Mouse (Mus musculus) CH12.LX (cell line): ENCODE measurements around the gene Tmem132c. TPM values are rescaled to one million over a fixed set of nuclear protein-coding genes. Genes with fewer than 3 reads are reported as not detected.

Experiments used
- DNase-seq: peaks from one replicate; pipeline ENCODE4 v3.0.0-alpha.2; 2013; ENCODE audit errors: extremely low read depth
- H3K27ac ChIP-seq: 2 replicates; pipeline ENCODE4 v1.5.1; 2012; ENCODE audit warnings: low read depth, mild to moderate bottlenecking, control low read depth, moderate library complexity; ENCODE audit not compliant: insufficient read depth
- H3K27me3 ChIP-seq: replicated peaks from 2 replicates; pipeline ENCODE3; 2012; ENCODE audit warnings: inconsistent platforms
- H3K36me3 ChIP-seq, 2 experiments: replicated peaks in 1 of 2; 2 replicates each; pipeline versions ENCODE3 to v1.6.1; 2012; ENCODE audit warnings: inconsistent platforms in 1 of 2, low read length in 1 of 2, mild to moderate bottlenecking in 1 of 2, mixed read lengths in 1 of 2, moderate library complexity in 1 of 2; ENCODE audit not compliant: control insufficient read depth in 1 of 2, insufficient read depth in 1 of 2
- H3K4me1 ChIP-seq, 2 experiments: 2 replicates each; pipeline ENCODE4 v1.6.1; 2012; ENCODE audit warnings: inconsistent platforms in 1 of 2, moderate library complexity in 1 of 2; ENCODE audit not compliant: insufficient read depth in 2 of 2, control insufficient read depth in 1 of 2
- H3K4me2 ChIP-seq: 2 replicates; pipeline ENCODE4 v1.6.1; 2012; ENCODE audit warnings: low read depth, mild to moderate bottlenecking, control low read depth; ENCODE audit not compliant: poor library complexity, insufficient read depth, severe bottlenecking
- H3K4me3 ChIP-seq, 3 experiments: fragments of 150-350 bp in 1 of 3; sonication (generic) in 1 of 3; replicated peaks in 1 of 3; 2 replicates each; pipeline versions ENCODE3 to v1.5.1; 2011 to 2012; ENCODE audit warnings: low read depth in 2 of 3, low read length in 2 of 3, mild to moderate bottlenecking in 2 of 3, moderate library complexity in 2 of 3, control low read depth in 1 of 3, improper control_type of control experiment in 1 of 3, inconsistent platforms in 1 of 3, mixed read lengths in 1 of 3; ENCODE audit not compliant: poor library complexity in 1 of 3
- H3K79me2 ChIP-seq: replicated peaks from 2 replicates; pipeline ENCODE4 v1.6.1; 2012; ENCODE audit warnings: mild to moderate bottlenecking, moderate library complexity; ENCODE audit not compliant: control insufficient read depth, poor library complexity, insufficient read depth, severe bottlenecking; ENCODE audit errors: extremely low read depth
- H3K9ac ChIP-seq: 2 replicates; pipeline ENCODE4 v1.6.1; 2012; ENCODE audit warnings: low read depth, mild to moderate bottlenecking, control low read depth, moderate library complexity; ENCODE audit not compliant: insufficient read depth
- H3K9me3 ChIP-seq: replicated peaks from 2 replicates; pipeline ENCODE3; 2012; ENCODE audit warnings: low read length, inconsistent platforms, mixed read lengths
- CHD1 ChIP-seq: IDR thresholded peaks from 2 replicates; pipeline ENCODE4 v1.6.1; 2012; ENCODE audit warnings: low read depth, low read length, improper control_type of control experiment, inconsistent platforms
- CHD2 ChIP-seq: IDR thresholded peaks from 2 replicates; pipeline ENCODE4 v1.6.1; 2011; ENCODE audit warnings: low read length, improper control_type of control experiment
- CTCF ChIP-seq, 2 experiments: IDR thresholded peaks in 1 of 2; conservative IDR thresholded peaks in 1 of 2; 2 replicates each; pipeline ENCODE4 v1.5.1; 2011 to 2012; ENCODE audit warnings: low read depth in 2 of 2, low read length in 2 of 2, improper control_type of control experiment in 1 of 2, inconsistent platforms in 1 of 2, mild to moderate bottlenecking in 1 of 2, moderate library complexity in 1 of 2
- ELF1 ChIP-seq: IDR thresholded peaks from 2 replicates; pipeline ENCODE4 v1.6.1; 2014; ENCODE audit warnings: low read depth, mild to moderate bottlenecking, inconsistent platforms, low read length, improper control_type of control experiment
- EP300 ChIP-seq: IDR thresholded peaks from 2 replicates; pipeline ENCODE4 v1.6.1; 2011; ENCODE audit warnings: low read length, improper control_type of control experiment
- IRF4 ChIP-seq: IDR thresholded peaks from 2 replicates; pipeline ENCODE4 v1.6.1; 2014; ENCODE audit warnings: low read depth, mild to moderate bottlenecking, inconsistent platforms, low read length, improper control_type of control experiment
- JUN ChIP-seq: IDR thresholded peaks from 2 replicates; pipeline ENCODE4 v1.6.1; 2011; ENCODE audit warnings: low read depth, mild to moderate bottlenecking, low read length, improper control_type of control experiment, moderate library complexity; ENCODE audit not compliant: insufficient read depth
- JUND ChIP-seq: conservative IDR thresholded peaks from 2 replicates; pipeline ENCODE4 v1.6.1; 2011; ENCODE audit warnings: low read depth, low read length, improper control_type of control experiment
- KAT2A ChIP-seq: IDR thresholded peaks from 2 replicates; pipeline ENCODE4 v1.6.1; 2012; ENCODE audit warnings: low read length, improper control_type of control experiment, inconsistent platforms; ENCODE audit not compliant: insufficient replicate concordance
- MAFK ChIP-seq: IDR thresholded peaks from 2 replicates; pipeline ENCODE4 v1.6.1; 2011; ENCODE audit warnings: low read length, improper control_type of control experiment; ENCODE audit not compliant: insufficient replicate concordance
- MAX ChIP-seq: IDR thresholded peaks from 2 replicates; pipeline ENCODE4 v1.6.1; 2011; ENCODE audit warnings: low read length, improper control_type of control experiment
- MAZ ChIP-seq: IDR thresholded peaks from 2 replicates; pipeline ENCODE4 v1.6.1; 2012; ENCODE audit warnings: low read depth, mild to moderate bottlenecking, inconsistent platforms, low read length, improper control_type of control experiment, moderate library complexity
- MEF2A ChIP-seq: IDR thresholded peaks from 2 replicates; pipeline ENCODE4 v1.6.1; 2014; ENCODE audit warnings: low read depth, mild to moderate bottlenecking, inconsistent platforms, low read length, improper control_type of control experiment, borderline replicate concordance
- MYC ChIP-seq: IDR thresholded peaks from 2 replicates; pipeline ENCODE4 v1.6.1; 2011; ENCODE audit warnings: low read depth, mild to moderate bottlenecking, improper control_type of control experiment, low read length
- NELFE ChIP-seq: IDR thresholded peaks from 2 replicates; pipeline ENCODE4 v1.6.1; 2011; ENCODE audit warnings: low read depth, low read length, improper control_type of control experiment
- NRF1 ChIP-seq: IDR thresholded peaks from 2 replicates; pipeline ENCODE4 v1.6.1; 2014; ENCODE audit warnings: low read depth, mild to moderate bottlenecking, inconsistent platforms, low read length, improper control_type of control experiment, moderate library complexity
- POLR2AphosphoS2 ChIP-seq: IDR thresholded peaks from 2 replicates; pipeline ENCODE4 v1.6.1; 2011; ENCODE audit warnings: low read depth, low read length, improper control_type of control experiment
- RAD21 ChIP-seq: IDR thresholded peaks from 2 replicates; pipeline ENCODE4 v1.6.1; 2011; ENCODE audit warnings: low read depth, mild to moderate bottlenecking, low read length, improper control_type of control experiment, moderate library complexity
- SIN3A ChIP-seq: IDR thresholded peaks from 2 replicates; pipeline ENCODE4 v1.6.1; 2012; ENCODE audit warnings: low read length, improper control_type of control experiment, inconsistent platforms
- SMC3 ChIP-seq: IDR thresholded peaks from 2 replicates; pipeline ENCODE4 v1.6.1; 2011; ENCODE audit warnings: low read depth, low read length, improper control_type of control experiment
- TBP ChIP-seq: conservative IDR thresholded peaks from 2 replicates; pipeline ENCODE4 v1.6.1; 2011; ENCODE audit warnings: low read depth, low read length, improper control_type of control experiment
- USF1 ChIP-seq: IDR thresholded peaks from 2 replicates; pipeline ENCODE4 v1.6.1; 2014; ENCODE audit warnings: low read depth, mild to moderate bottlenecking, inconsistent platforms, low read length, improper control_type of control experiment
- USF2 ChIP-seq: conservative IDR thresholded peaks from 2 replicates; pipeline ENCODE4 v1.6.1; 2011; ENCODE audit warnings: low read depth, low read length, improper control_type of control experiment
- ZNF384 ChIP-seq: IDR thresholded peaks from 2 replicates; pipeline ENCODE4 v1.6.1; 2012; ENCODE audit warnings: low read depth, low read length, improper control_type of control experiment, inconsistent platforms
- dilution Hi-C: fragments of 300-500 bp; cut with MboI; formaldehyde crosslinking; loops from 2 replicates; pipeline ENCODE4 v1.14.3; 2020; ENCODE audit warnings: low sequenced_read_pairs; ENCODE audit not compliant: extremely low pct_unique_long_range_greater_than_20kb, extremely low pct_ligation_motif_present
- in situ Hi-C: fragments of 300-500 bp; cut with MboI; formaldehyde crosslinking; loops from 3 replicates; pipeline ENCODE4 v1.14.3; 2019; ENCODE audit warnings: low sequenced_read_pairs, low pct_ligation_motif_present, low pct_unique_long_range_greater_than_20kb, mixed read lengths
- polyA plus RNA-seq: library from polyadenylated mRNA; unstranded; fragments of >175 nt; gene quantifications from 2 replicates; pipeline ENCODE4 v1.2.1, GENCODE M21; 2012; ENCODE audit warnings: low read depth; ENCODE audit not compliant: insufficient read length
- total RNA-seq, 2 experiments: library from RNA; depleted of rRNA; stranded (reverse); fragments of 300-350 nt in 1 of 2; fragments of >200 nt in 1 of 2; gene quantifications; 2 replicates each; pipeline ENCODE4 v1.2.3; 2012 to 2014

The Tmem132c gene
- total and polyA plus RNA-seq, 3 experiments, result not detected

GRCm38 (mm10) chr5:127502838-127503237, 261.2 kb downstream of the Tmem132c start:
- DNase-seq, result no peak
- Histone ChIP-seq H3K4me3 (no peak overlapping the region), H3K9ac (no peak overlapping the region), H3K4me1 (no peaks in the 10 kb centered on the region), H3K4me2 (no peak overlapping the region), H3K36me3 (no peaks in the 10 kb centered on the region), H3K79me2 (no peaks in the 10 kb centered on the region), H3K9me3 (peaks cover 88% of the 10 kb centered on the region), H3K27me3 (no peaks in the 10 kb centered on the region), H3K27ac (no peak overlapping the region)
- in situ Hi-C loops (no loop called here), dilution Hi-C loops (no loop called here)
- TF ChIP-seq MAZ, result no peak
- no peak for TF ChIP-seq CHD1

GRCm38 (mm10) chr5:127505697-127506096, 264.1 kb downstream of the Tmem132c start:
- Histone ChIP-seq H3K4me1 (no peaks in the 10 kb centered on the region), H3K36me3 (no peaks in the 10 kb centered on the region), H3K9me3 (peaks cover 84% of the 10 kb centered on the region), H3K27ac (no peak overlapping the region), H3K27me3 (no peaks in the 10 kb centered on the region), H3K4me2 (no peak overlapping the region), H3K4me3 (no peak overlapping the region), H3K9ac (no peak overlapping the region), H3K79me2 (no peaks in the 10 kb centered on the region)
- DNase-seq, result no peak
- TF ChIP-seq POLR2AphosphoS2 (no peak), CHD1 (no peak), MAFK (no peak), ELF1 (no peak), SIN3A (no peak), MEF2A (no peak), ZNF384 (no peak), CTCF (conservative IDR thresholded peaks at IDR 0.05 in 1 of 2, IDR thresholded peaks at IDR 0.05 in 1 of 2; ENCODE audit: low read depth in 2 of 2, low read length in 2 of 2) (no peak), CHD2 (no peak), JUND (no peak), NELFE (no peak), MAZ (no peak), NRF1 (no peak)
- dilution Hi-C loops, result no loop called here
- in situ Hi-C loops, result no loop called here

- Histone ChIP-seq H3K4me3 (no peak overlapping the region), H3K79me2 (no peaks in the 10 kb centered on the region), H3K9ac (no peak overlapping the region), H3K36me3 (no peaks in the 10 kb centered on the region), H3K27me3 (no peaks in the 10 kb centered on the region), H3K9me3 (peaks cover 81% of the 10 kb centered on the region), H3K4me2 (no peak overlapping the region), H3K4me1 (no peaks in the 10 kb centered on the region), H3K27ac (no peak overlapping the region)
- TF ChIP-seq USF2, result no peak
- no peak for TF ChIP-seq CHD1
- TF ChIP-seq NRF1, result no peak
- TF ChIP-seq POLR2AphosphoS2, result no peak
- TF ChIP-seq SMC3, result no peak
- no peak for TF ChIP-seq KAT2A
- TF ChIP-seq TBP, result no peak
- TF ChIP-seq IRF4, result no peak
- no peak for TF ChIP-seq ZNF384
- TF ChIP-seq MAZ, result no peak
- no peak for TF ChIP-seq MAX
- TF ChIP-seq JUN, result no peak
- TF ChIP-seq MYC, result no peak
- no peak for TF ChIP-seq USF1
- no peak for TF ChIP-seq EP300
- TF ChIP-seq RAD21, result no peak
- no peak for DNase-seq
- in situ Hi-C loops (no loop called here), dilution Hi-C loops (no loop called here)
These were observed 270.0 kb downstream of the Tmem132c start for GRCm38 (mm10) chr5:127511653-127512052.
